Mouse (Mus musculus) adrenal gland, adult 2 months (tissue): ENCODE data around the gene Gpr35. TPM values are rescaled to one million over a fixed set of nuclear protein-coding genes. Genes with fewer than 3 reads are reported as not detected.

Source experiments
- DNase-seq: peaks from one replicate; pipeline ENCODE4 v3.0.0; 2021
- polyA plus RNA-seq: library from polyadenylated mRNA; depleted of rRNA; stranded (reverse); fragments of >200 nt; gene quantifications from 2 replicates; pipeline ENCODE4 v1.2.3, GENCODE M21; 2012
- total RNA-seq, 2 experiments: library from RNA; stranded (reverse); gene quantifications; 2 replicates each; pipeline ENCODE4 v1.2.3; 2021

Gpr35 gene
- total and polyA plus RNA-seq, 3 experiments: 0.76 to 2.2 (median 2.1) TPM

DNA sequence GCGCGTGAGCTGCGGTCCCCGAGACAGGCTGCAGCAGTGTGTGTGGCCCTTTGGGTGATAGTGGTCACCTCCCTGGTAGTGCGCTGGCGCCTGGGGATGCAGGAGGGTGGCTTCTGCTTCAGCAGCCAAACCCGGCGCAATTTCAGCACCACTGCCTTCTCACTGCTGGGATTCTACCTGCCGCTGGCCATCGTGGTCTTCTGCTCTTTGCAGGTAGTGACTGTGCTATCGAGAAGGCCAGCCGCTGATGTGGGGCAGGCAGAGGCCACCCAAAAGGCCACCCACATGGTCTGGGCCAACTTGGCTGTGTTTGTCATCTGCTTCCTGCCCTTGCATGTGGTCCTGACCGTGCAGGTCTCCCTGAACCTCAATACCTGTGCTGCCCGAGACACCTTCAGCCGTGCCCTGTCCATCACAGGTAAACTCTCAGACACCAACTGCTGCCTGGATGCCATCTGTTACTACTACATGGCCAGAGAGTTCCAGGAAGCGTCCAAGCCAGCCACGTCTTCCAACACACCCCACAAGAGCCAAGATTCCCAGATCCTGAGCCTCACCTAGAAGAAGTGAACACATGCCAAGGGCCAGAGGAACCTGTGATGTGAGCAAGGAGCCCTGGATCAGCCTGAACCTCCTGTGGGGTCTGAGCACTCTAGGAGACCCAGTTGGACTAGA is 32.4 kb downstream of the Gpr35 start:
- peak; percentile 0 for DNase-seq

GRCm38 (mm10) chr1:92984999-92985398 is 34.3 kb downstream of the Gpr35 start:
- DNase-seq: peak; percentile 2

DNA sequence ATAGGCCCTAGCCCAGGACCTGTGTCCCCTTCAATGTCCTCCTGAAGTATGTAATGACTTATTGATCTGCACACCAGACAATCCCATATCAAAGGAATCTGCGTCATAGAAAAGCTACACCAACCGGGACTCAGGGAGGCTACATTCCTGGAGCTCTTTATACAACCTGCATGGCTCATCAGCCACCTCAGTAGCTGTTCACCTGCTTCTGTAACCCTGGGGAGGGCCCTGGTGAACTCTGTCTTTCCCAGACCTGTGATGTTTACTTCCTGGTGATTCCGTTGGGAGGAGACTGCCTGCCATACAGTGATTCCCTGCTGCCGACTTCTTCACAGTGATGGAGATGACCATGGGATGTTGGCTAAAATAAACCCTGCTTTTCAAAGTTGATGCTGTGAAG is 38.2 kb downstream of the Gpr35 start:
- no peak for DNase-seq

DNA sequence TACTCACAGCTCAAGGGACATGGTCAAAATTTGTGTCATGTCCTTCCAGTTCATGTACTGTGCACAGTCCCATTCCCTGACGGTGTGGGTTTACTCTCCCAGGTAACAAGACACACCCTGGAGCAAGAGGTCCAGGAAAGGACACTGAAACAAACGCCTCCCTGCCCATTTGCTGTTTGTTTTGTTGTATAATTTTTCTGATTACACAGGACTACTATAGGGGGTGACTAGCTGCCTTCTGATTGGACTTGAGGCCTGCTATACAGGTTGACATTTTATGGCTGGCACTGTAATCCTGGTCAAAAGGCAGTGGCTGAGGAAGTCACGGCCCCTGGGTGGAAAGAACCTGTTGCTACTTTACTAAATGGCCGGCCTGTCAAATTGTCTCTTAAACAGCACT is 39.2 kb downstream of the Gpr35 start:
- DNase-seq: no peak

DNA sequence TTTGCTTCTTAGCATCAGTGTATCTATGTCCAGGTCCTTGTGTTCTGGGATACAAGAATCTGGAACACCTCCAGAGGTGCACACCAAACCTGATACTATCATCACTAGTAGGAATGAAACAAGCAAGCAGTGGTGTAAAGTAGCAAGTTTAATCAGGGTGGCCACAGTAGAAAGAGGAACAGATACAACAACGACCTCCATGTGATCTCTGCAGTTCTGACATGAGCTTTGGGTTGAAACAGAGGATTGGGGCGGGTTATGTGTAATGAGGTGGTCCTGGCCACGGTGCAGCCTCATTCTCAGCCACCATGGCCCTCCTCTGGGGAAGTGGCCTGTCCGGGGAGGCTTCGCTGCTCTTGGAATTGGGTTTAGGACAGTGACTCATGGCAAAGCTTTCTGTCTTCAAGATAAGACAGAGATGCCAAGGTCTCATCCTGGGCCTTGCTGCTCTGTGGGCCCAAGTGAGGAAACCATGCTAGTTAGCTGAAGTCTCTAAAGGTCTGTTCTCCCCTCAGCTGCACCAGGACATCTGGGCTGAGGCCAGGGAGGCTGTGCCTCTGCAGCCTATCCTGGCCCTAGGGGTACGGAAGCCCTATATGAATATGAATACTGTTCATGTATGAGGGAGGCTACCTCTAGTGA is 41.7 kb downstream of the Gpr35 start:
- peak; percentile 81 for DNase-seq

DNA sequence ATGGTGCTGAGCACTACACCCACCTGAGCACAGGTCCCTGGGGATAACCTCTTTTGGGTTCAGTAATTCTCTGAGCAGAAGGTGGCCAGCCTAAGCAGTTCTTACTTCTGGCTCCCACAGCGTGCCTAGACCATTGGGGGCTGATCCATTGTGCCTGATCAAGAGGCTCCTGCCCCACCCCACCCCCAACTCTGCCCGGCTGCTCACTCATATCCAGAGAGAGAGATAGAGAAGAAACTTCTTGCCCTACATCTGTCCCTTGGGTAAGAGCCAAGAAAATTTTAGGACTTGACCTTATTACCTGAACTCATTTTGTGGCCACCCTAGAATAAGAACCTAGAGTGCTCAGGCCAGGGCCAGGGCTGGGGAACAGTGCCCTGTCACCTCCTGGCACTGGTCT is 42.2 kb downstream of the Gpr35 start:
- DNase-seq: no peak

- no peak for DNase-seq
Observed at GRCm38 (mm10) chr1:93006061-93006460, 55.4 kb downstream of the Gpr35 start, which contains the start of gene Aqp12. Gene Aqp12, plus strand, starts transcription at chr1:93006334.

- peak; percentile 95 for DNase-seq
Observed at GRCm38 (mm10) chr1:93009196-93009595, 58.5 kb downstream of the Gpr35 start.

- DNase-seq: peak; percentile 38
Observed at GRCm38 (mm10) chr1:93010731-93011130, 60.1 kb downstream of the Gpr35 start.

DNA sequence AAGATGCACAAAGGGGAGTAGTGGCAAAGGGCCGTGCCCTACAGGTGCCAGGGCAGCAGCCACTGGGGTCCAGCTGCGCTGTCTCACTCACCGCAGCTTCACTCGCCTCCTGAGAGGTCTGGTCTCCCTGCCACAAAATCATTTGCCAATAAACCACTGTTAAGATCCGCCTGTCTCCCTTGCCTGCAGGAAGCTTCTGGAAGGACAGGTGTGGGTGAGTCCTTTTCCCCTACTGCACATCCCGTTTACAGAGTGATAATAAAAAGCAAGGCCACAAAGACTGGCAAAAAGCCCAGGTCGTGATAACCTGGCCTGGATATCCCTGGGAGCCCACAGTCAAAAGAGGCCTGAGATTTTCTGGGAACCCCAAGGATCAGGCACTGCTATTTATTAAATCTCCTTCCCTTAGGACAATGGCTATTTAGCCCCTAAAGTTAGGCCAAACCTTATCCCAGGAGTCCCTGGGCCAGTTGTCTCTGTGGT is 61.5 kb downstream of the Gpr35 start:
- DNase-seq: peak; percentile 51

GRCm38 (mm10) chr1:93013367-93013766 is 62.7 kb downstream of the Gpr35 start:
- DNase-seq: no peak

DNA sequence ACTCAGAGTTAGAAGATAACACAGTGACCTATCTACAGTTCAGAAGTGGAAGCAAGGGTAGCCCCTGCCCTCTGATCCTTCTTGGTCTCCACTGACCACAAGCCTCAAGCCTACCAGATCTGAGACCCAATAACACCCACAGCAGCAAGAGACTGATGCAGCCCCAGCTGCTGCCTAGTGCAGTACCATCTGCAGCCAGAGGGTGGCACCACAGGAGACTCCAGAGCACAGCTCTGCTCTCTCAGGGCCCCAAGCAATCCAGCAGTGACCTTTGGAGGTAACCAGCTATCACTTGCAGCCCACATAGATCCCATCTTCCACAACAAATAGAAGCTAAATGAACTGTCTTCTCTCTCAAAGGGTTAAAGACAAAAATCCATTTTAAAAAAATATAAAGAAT is 63.8 kb downstream of the Gpr35 start:
- DNase-seq: peak; percentile 85

GRCm38 (mm10) chr1:93015136-93015535 is 64.5 kb downstream of the Gpr35 start:
- DNase-seq: no peak

DNA sequence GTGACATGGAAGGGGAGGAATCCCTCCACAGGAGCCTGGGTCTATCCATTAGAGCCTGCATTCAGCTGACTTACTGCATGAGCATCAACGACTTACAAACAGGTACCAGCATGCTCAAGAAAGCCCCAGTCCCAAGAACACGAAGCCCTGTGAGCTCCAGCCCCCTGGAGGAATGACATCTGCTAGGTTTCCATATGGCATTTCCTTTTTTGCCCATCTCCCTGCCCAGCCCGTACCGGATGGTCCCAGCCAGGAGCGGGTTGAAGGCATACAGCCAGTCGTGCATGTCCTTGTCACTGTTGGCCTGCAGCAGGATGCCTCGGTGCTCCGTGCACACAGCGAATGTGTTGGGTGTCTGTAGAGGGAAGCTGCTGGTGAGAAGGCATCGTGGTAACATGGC is 68.1 kb downstream of the Gpr35 start:
- DNase-seq: no peak

GRCm38 (mm10) chr1:93020602-93021001 is 69.9 kb downstream of the Gpr35 start:
- DNase-seq: no peak

DNA sequence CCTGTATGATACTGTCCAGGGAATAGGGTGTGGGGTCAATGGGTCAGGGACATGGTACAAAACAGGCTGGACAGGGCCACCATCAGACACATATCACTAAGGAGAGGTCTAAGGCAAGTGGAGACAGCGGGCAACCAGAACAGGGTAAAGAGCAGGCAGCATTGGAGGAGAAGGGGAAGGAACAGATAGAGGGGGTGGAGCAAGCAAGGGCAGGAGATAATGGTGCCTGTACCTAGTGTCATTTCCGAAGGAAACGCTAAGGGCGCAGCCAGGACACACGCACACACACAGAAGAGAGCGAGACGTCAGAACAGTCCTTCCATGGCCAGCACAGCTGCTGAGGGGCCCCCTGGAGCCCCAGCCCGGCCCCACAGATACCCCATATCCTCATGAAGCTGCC is 75.9 kb downstream of the Gpr35 start:
- DNase-seq: no peak

- no peak for DNase-seq
Observed at GRCm38 (mm10) chr1:93029387-93029786, 78.7 kb downstream of the Gpr35 start.

GRCm38 (mm10) chr1:93030060-93030459 is 79.4 kb downstream of the Gpr35 start:
- no peak for DNase-seq

GRCm38 (mm10) chr1:93031199-93031598 is 80.5 kb downstream of the Gpr35 start:
- no peak for DNase-seq

GRCm38 (mm10) chr1:93033989-93034388 is 83.3 kb downstream of the Gpr35 start:
- no peak for DNase-seq

DNA sequence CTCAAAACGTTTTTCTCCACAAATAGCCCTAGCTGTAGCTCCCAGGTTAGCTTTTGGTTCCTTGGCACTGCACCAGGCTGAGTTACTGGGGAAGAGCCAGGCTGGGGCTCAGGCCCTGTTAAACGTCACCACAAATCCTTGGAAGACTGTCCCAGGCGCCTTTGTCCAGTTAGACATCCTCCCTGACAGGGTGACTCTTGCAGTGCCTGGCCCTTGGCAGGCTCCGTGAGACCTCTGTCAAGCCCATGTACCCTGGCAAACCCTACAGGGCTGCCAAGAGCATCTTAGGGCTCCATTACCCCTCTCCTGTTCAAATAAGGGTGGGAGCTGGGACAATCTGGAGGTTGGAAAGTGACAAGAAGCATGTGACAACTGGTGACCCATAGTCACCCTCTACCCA is 85.3 kb downstream of the Gpr35 start:
- no peak for DNase-seq
